Mouse (Mus musculus): ENCODE data around the gene Ubb.

GRCm38 (mm10) chr11:62589391-62589790 is 38.4 kb downstream of the Ubb start:
- TF ChIP-seq CTCF (IDR thresholded peaks at IDR 0.05; ENCODE audit: insufficient read depth, low read length) (no peak), POLR2A (IDR thresholded peaks at IDR 0.05; ENCODE audit: borderline replicate concordance, extremely low read depth, low read depth, low read length) (no peak)
